Mouse (Mus musculus) lung, postnatal 0 days (tissue): ENCODE measurements at regions not wholly inside any gene's neighbourhood (a gene's known extent, or its start where the extent isn't known, plus 50 kb on each side); places are given as distances from the start of the nearest gene placed in this dataset.

Experiments
- ATAC-seq: fragments of 200-750 bp; cut with Nextera tagmentation; 2 replicates; pipeline ENCODE4 v1.8.0; 2017; ENCODE audit warnings: moderate library complexity
- DNase-seq: peaks from one replicate; pipeline ENCODE4 v3.0.0-alpha.2; 2016; ENCODE audit warnings: low spot score
- H3K27ac ChIP-seq: fragments of 300-500 bp; sonication (generic); 2 replicates; pipeline ENCODE4 v1.5.1; 2014; ENCODE audit warnings: antibody characterized with exemption, mild to moderate bottlenecking, low read length, mixed read lengths
- H3K27me3 ChIP-seq: fragments of 300-500 bp; sonication (generic); replicated peaks from 2 replicates; pipeline ENCODE4 v1.6.1; 2014; ENCODE audit warnings: low read length, mixed read lengths; ENCODE audit not compliant: insufficient read depth
- H3K36me3 ChIP-seq: fragments of 300-500 bp; sonication (generic); 2 replicates; pipeline ENCODE4 v1.6.1; 2014; ENCODE audit warnings: low read length, mixed read lengths; ENCODE audit not compliant: insufficient read depth
- H3K4me1 ChIP-seq: fragments of 300-500 bp; sonication (generic); 2 replicates; pipeline ENCODE4 v1.6.1; 2014; ENCODE audit warnings: antibody characterized with exemption, low read depth, low read length, mixed read lengths; ENCODE audit not compliant: insufficient read depth
- H3K4me2 ChIP-seq: fragments of 300-500 bp; sonication (generic); replicated peaks from 2 replicates; pipeline ENCODE4 v1.6.1; 2014; ENCODE audit warnings: low read depth, mild to moderate bottlenecking, low read length, moderate library complexity, mixed read lengths
- H3K4me3 ChIP-seq: fragments of 300-500 bp; sonication (generic); 2 replicates; pipeline ENCODE4 v1.5.1; 2014; ENCODE audit warnings: low read depth, low read length
- H3K9ac ChIP-seq: fragments of 300-500 bp; sonication (generic); replicated peaks from 2 replicates; pipeline ENCODE4 v1.6.1; 2014; ENCODE audit warnings: low read depth, mild to moderate bottlenecking
- H3K9me3 ChIP-seq: fragments of 300-500 bp; sonication (generic); 2 replicates; pipeline ENCODE4 v1.6.1; 2016; ENCODE audit warnings: low read length, mixed read lengths
- CTCF ChIP-seq: IDR thresholded peaks from 2 replicates; pipeline ENCODE4 v1.5.1; 2016; ENCODE audit warnings: antibody characterized with exemption, mild to moderate bottlenecking
- EP300 ChIP-seq: IDR thresholded peaks from 2 replicates; pipeline ENCODE4 v1.6.1; 2016; ENCODE audit warnings: antibody characterized with exemption, mild to moderate bottlenecking, control low read depth
- WGBS: fragments of 180-500 bp; shearing (Covaris S2); extraction: QIAGEN DNeasy Blood & Tissue Kit; methylation state at CpG from one replicate; pipeline ENCODE4 v1.1.7; 2014; 5-methylcytosine and 5-hydroxymethylcytosine counted together

DNA sequence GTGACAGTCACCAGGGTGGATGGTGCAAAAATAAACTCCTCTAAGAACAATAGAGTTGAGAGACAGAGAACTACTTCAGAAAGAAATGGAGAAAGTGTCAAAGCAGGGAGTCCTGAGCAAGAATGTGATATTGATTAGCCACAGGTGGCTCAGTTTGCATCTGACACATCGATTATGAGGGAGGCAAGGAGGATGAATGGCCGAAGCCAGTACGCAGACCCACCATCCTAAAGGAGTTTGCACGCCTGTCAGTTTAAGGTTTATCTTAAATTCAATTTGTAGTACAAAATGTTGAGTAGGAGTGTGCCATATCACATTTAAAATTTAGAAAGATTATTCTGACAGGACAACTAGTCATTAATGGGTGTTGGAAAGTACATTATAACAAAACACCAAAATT is 298.6 kb upstream of the Car10 start:
- Histone ChIP-seq H3K9ac (no peak overlapping the region), H3K27me3 (no peaks in the 10 kb centered on the region), H3K4me3 (no peak overlapping the region), H3K27ac (no peak overlapping the region), H3K4me2 (no peak overlapping the region), H3K9me3 (no peaks in the 10 kb centered on the region), H3K4me1 (no peaks in the 10 kb centered on the region), H3K36me3 (no peaks in the 10 kb centered on the region)
- 79% methylated on average over 4 of the region's 4 CpGs for WGBS
- TF ChIP-seq CTCF (no peak), EP300 (no peak)
- DNase-seq (no peak), ATAC-seq (no peak)
